Mouse (Mus musculus) left cerebral cortex, adult 2 months (tissue): ENCODE measurements around the gene Tmem211. TPM values are rescaled to one million over a fixed set of nuclear protein-coding genes. Genes with fewer than 3 reads are reported as not detected.
A peak's percentile ranks its signal among the peaks of the same experiment; 100 is the strongest.

Experiments used
- DNase-seq, 2 experiments: peaks; one replicate each; pipeline ENCODE4 v3.0.0; 2021 to 2022; ENCODE audit warnings: low spot score in 2 of 2, mixed read lengths in 1 of 2; ENCODE audit errors: extremely low spot score in 1 of 2
- H3K27ac ChIP-seq: fragments of 200-600 bp; 2 replicates; pipeline ENCODE4 v1.8.1; 2022
- H3K4me3 ChIP-seq: fragments of 200-600 bp; 2 replicates; pipeline ENCODE4 v1.8.1; 2022
- CTCF ChIP-seq: fragments of 200-600 bp; IDR thresholded peaks from 2 replicates; pipeline ENCODE4 v1.8.1; 2022; ENCODE audit warnings: antibody characterized with exemption, mild to moderate bottlenecking, moderate library complexity
- intact Hi-C: fragments of 180-260 bp; cut with DNase I; formaldehyde crosslinking; loops from one replicate; pipeline ENCODE4 v1.15.1; 2025
- total RNA-seq, 2 experiments: library from RNA; stranded (reverse); gene quantifications; 2 replicates each; pipeline ENCODE4 v1.2.3; 2021

Gene Tmem211
- total RNA-seq, 2 experiments from 2014 or later: not detected

DNA sequence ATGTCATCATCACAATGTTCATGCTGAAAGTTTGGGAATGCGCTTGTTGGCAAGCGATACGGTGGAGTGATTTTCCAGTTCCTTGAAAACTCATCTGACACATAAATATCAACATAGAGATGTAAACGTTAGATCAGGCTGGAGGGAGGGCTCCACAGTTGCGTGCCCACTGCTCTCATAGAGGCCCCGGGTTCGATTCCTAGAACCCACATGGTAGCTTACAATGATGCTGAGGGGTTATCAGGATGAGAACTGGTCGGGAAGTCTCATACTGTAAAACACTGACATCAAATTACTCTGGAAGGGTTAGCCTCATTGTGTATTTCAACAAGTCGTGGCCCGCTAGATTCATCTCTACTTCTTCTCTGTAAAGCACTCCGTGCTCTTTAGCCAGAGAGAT, 59.3 kb downstream of the Tmem211 start:
- TF ChIP-seq CTCF: no peak
- no peak overlapping the region for H3K27ac ChIP-seq
- H3K4me3 ChIP-seq: no peak overlapping the region
- no peak for DNase-seq
- intact Hi-C loops: loop anchor here (2.0 kb wide), 1 partner anchor 59 kb away; no protein-coding TSS in a partner anchor

DNA sequence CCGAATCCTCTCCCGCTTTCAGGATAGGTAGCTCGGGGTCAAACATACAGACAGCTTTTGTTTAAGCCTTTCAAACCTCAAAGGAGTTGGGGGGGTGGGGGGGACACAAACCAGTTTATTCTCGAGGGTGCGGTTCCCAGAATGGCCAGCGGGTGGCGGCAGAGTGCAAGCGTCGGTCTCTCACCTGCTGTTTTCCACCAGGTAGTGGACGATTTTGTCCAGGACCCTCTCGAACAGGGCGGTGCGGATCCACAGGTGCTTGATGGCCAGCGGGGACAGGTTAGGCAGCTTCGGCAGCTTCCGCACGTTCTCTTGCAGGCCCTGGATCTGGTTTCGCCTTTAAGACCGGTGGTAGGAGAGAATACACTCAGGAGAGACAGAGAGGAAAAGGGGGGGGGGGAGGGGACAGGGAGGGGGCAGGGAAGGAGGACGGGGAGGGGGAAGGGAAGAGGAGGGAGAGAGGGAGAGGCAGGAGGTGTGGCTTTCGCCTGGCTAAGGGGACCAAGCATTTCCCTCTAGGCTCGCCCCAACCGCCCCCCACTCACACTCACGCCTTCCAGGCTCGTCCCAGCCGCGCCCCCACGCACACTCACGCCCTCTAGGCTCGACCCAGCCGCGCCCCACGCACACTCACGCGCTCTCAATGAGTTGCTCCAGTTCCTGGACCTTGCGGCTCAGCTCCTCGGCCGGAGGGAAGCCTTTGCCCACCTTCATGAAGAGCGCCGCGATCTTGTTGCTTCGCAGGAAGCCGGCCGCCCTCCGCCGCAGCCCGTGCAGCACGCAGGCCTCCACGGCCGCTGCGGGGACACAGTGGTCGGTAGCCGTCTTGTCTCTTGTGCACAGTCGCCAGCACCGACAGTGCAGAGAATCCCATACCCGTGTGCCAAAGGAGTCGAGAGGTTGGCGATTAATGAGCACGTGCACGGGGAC, 60.1 kb downstream of the Tmem211 start:
- 0 out of 2 replicates have a peak overlapping the region, but pooled peaks have one; percentile 40 for H3K27ac ChIP-seq
- peak; percentile 76 for TF ChIP-seq CTCF
- intact Hi-C loops: loop anchor here (2.0 kb wide), 1 partner anchor 58 kb away; no protein-coding TSS in a partner anchor
- peak; percentile 74 to 85 for DNase-seq
- H3K4me3 ChIP-seq: no peak overlapping the region

DNA sequence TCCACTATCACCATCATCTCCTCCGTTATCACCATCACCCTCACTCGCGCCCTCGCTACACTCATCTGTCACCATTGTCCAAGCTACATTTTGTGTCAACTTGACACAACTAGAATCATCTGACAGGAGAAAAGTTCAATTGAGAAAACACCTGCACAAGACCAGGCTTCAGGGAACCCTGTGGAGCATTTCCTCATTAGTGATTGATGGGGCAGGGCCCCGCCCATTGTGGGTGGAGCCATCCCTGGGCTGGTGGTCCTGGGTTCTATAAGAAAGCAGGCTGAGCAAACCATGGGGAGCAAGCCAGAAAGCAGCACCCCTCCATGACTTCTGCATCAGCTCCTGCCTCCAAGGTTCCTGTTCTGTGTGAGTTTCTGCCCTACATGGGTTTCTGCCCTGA, 61.1 kb downstream of the Tmem211 start:
- DNase-seq: no peak
- intact Hi-C loops: loop anchor here (1.0 to 2.0 kb wide), 4 partner anchors 13 to 57 kb away; partner anchors contain the start of gene Sgsm1
- peak overlapping the region; percentile 15; the same call in 1 of the 2 replicates for H3K27ac ChIP-seq
- no peak overlapping the region for H3K4me3 ChIP-seq
- no peak for TF ChIP-seq CTCF

DNA sequence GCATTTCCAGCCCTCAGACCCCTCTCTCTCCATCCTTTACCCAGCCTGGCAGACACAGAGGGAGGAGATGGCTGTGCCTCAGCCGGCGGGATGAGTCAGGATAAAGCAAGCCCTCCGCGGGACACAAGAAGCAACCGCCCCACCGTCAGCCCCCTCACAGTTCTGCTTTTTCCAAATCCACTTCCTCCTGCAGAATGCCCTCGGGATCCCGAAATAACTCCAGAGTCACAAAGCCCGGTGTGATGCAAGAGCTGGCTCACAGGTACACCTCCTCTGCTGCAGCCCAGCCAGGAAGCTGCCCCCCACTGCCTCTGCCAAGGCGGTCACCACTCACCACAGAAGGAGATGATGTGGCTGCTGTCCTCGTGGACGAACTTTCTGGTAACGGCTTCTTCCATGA, 61.8 kb downstream of the Tmem211 start:
- TF ChIP-seq CTCF: no peak
- intact Hi-C loops: loop anchor here (1.0 kb wide), 3 partner anchors 12 to 26 kb away; partner anchors contain the start of gene Sgsm1

More for the DNA sequence above, 61.8 kb downstream of the Tmem211 start:
- Histone ChIP-seq H3K27ac (peak overlapping the region; percentile 72), H3K4me3 (no peak overlapping the region)
- peak; percentile 68 to 69 for DNase-seq

Other genes with a start within 250 kb of the Tmem211 start
- 10 to 100 TPM; 83.4 to 87.5 TPM for gene Grk3, start 211.1 kb upstream of the Tmem211 start, total RNA-seq
- gene Crybb2, start 156.8 kb upstream of the Tmem211 start, total RNA-seq: not detected
- 1 to 10 TPM; 1.3 to 1.7 TPM for gene Crybb3, start 145.3 kb upstream of the Tmem211 start, total RNA-seq
- 10 to 100 TPM; 39.6 to 45.1 TPM for gene 2900026A02Rik, start 5.7 kb upstream of the Tmem211 start, total RNA-seq
- gene Sgsm1, start 83.9 kb downstream of the Tmem211 start, total RNA-seq: 100 to 1,000 TPM; 175 to 185 TPM
- gene Aym1, start 130.4 kb downstream of the Tmem211 start, total RNA-seq: not detected